Mouse (Mus musculus): ENCODE results near the gene Ppia. TPM values are rescaled to one million over a fixed set of nuclear protein-coding genes. Genes with fewer than 3 reads are reported as not detected.
"Not testable (repeated sequence)": the region's sequence is repeated elsewhere in the genome, so short reads cannot be mapped to it uniquely, and the experiment has no call there.

The Ppia gene
- total and polyA plus RNA-seq, 3 experiments, result 5,764 to 9,428 (median 8,867) TPM

- Histone ChIP-seq H3K27ac (ENCODE audit: insufficient read depth, low read depth) (no peak overlapping the region), H3K4me3 (replicated peaks in 1 of 3; ENCODE audit: low read depth in 2 of 3, low read length in 2 of 3, poor library complexity in 1 of 3) (peak overlapping the region in 1 of 3 experiments; percentile 1), H3K36me3 (replicated peaks in 1 of 2; ENCODE audit: control insufficient read depth in 1 of 2, insufficient read depth in 1 of 2, low read length in 1 of 2) (peaks cover 31 to 44% of the 10 kb centered on the region in 2 experiments), H3K79me2 (replicated peaks; ENCODE audit: control insufficient read depth, extremely low read depth, insufficient read depth, poor library complexity, severe bottlenecking) (peaks cover 34% of the 10 kb centered on the region), H3K4me1 (ENCODE audit: control insufficient read depth in 1 of 2, insufficient read depth in 2 of 2) (peaks cover 5 to 34% of the 10 kb centered on the region in 2 experiments; a peak in 3 of 4 replicates), H3K27me3 (replicated peaks) (no peaks in the 10 kb centered on the region), H3K4me2 (ENCODE audit: insufficient read depth, low read depth, poor library complexity, severe bottlenecking) (peak overlapping the region; percentile 82), H3K9me3 (replicated peaks; ENCODE audit: low read length) (no peaks in the 10 kb centered on the region), H3K9ac (ENCODE audit: insufficient read depth, low read depth) (peak overlapping the region; percentile 35; the same call in 1 of the 2 replicates)
- in situ Hi-C loops (cut with MboI; ENCODE audit: low pct_ligation_motif_present, low pct_unique_long_range_greater_than_20kb, low sequenced_read_pairs), result no loop called here
- TF ChIP-seq POLR2AphosphoS2 (IDR thresholded peaks at IDR 0.05; ENCODE audit: low read depth, low read length), result no peak
- TF ChIP-seq MXI1 (IDR thresholded peaks at IDR 0.05; ENCODE audit: low read depth, low read length), result no peak
- TF ChIP-seq JUND (conservative IDR thresholded peaks at IDR 0.05; ENCODE audit: low read depth, low read length), result no peak
- no peak for TF ChIP-seq EP300 (IDR thresholded peaks at IDR 0.05; ENCODE audit: low read length)
- no peak for TF ChIP-seq TCF12 (IDR thresholded peaks at IDR 0.05; ENCODE audit: low read depth, low read length)
- no peak for TF ChIP-seq ELF1 (IDR thresholded peaks at IDR 0.05; ENCODE audit: low read depth, low read length)
- no peak for TF ChIP-seq MYC (IDR thresholded peaks at IDR 0.05; ENCODE audit: low read depth, low read length)
- no peak for TF ChIP-seq MAFK (IDR thresholded peaks at IDR 0.05; ENCODE audit: insufficient replicate concordance, low read length)
- TF ChIP-seq NELFE (IDR thresholded peaks at IDR 0.05; ENCODE audit: low read depth, low read length), result 0 out of 2 replicates have a peak, but pooled peaks have one; percentile 22
- TF ChIP-seq IRF4 (IDR thresholded peaks at IDR 0.05; ENCODE audit: low read depth, low read length), result no peak
- no peak for TF ChIP-seq ZNF384 (IDR thresholded peaks at IDR 0.05; ENCODE audit: low read depth, low read length)
- no peak for TF ChIP-seq UBTF (IDR thresholded peaks at IDR 0.05; ENCODE audit: low read depth, low read length)
- peak; percentile 55 for TF ChIP-seq ZMIZ1 (IDR thresholded peaks at IDR 0.05; ENCODE audit: low read depth, low read length)
- no peak for TF ChIP-seq CHD2 (IDR thresholded peaks at IDR 0.05; ENCODE audit: low read length)
- TF ChIP-seq KAT2A (IDR thresholded peaks at IDR 0.05; ENCODE audit: insufficient replicate concordance, low read length), result no peak
- TF ChIP-seq RAD21 (IDR thresholded peaks at IDR 0.05; ENCODE audit: low read depth, low read length), result no peak
- no peak for TF ChIP-seq NRF1 (IDR thresholded peaks at IDR 0.05; ENCODE audit: low read depth, low read length)
- no peak; the same call in 1 of the 2 replicates for TF ChIP-seq CHD1 (IDR thresholded peaks at IDR 0.05; ENCODE audit: low read depth, low read length)
- no peak for TF ChIP-seq ZC3H11A (IDR thresholded peaks at IDR 0.05; ENCODE audit: low read depth, low read length)
- peak; percentile 55; the same call in 1 of the 2 replicates for TF ChIP-seq SIN3A (IDR thresholded peaks at IDR 0.05; ENCODE audit: low read length)
- TF ChIP-seq RCOR1 (conservative IDR thresholded peaks at IDR 0.05; ENCODE audit: low read depth, low read length), result 0 out of 2 replicates have a peak, but pooled peaks have one; percentile 40
- no peak for TF ChIP-seq USF1 (IDR thresholded peaks at IDR 0.05; ENCODE audit: low read depth, low read length)
- TF ChIP-seq MAX (IDR thresholded peaks at IDR 0.05; ENCODE audit: low read length), result 0 out of 2 replicates have a peak, but pooled peaks have one; percentile 20
- no peak for TF ChIP-seq E2F4 (IDR thresholded peaks at IDR 0.05; ENCODE audit: insufficient replicate concordance, low read depth, low read length)
- dilution Hi-C loops (cut with MboI; ENCODE audit: extremely low pct_ligation_motif_present, extremely low pct_unique_long_range_greater_than_20kb, low sequenced_read_pairs), result no loop called here
- DNase-seq (ENCODE audit: extremely low read depth), result no peak
Observed at GRCm38 (mm10) chr11:6418751-6419150, 3.5 kb downstream of the Ppia start.

GRCm38 (mm10) chr11:6419156-6419555 lies 3.9 kb downstream of the Ppia start:
- H3K27ac ChIP-seq (ENCODE audit: insufficient read depth, low read depth); H3K4me3 ChIP-seq (replicated peaks in 1 of 3; ENCODE audit: low read depth in 2 of 3, low read length in 2 of 3, poor library complexity in 1 of 3); DNase-seq (ENCODE audit: extremely low read depth); in situ Hi-C loops (cut with MboI; ENCODE audit: low pct_ligation_motif_present, low pct_unique_long_range_greater_than_20kb, low sequenced_read_pairs); H3K27me3 ChIP-seq (replicated peaks); H3K9ac ChIP-seq (ENCODE audit: insufficient read depth, low read depth); H3K9me3 ChIP-seq (replicated peaks; ENCODE audit: low read length); dilution Hi-C loops (cut with MboI; ENCODE audit: extremely low pct_ligation_motif_present, extremely low pct_unique_long_range_greater_than_20kb, low sequenced_read_pairs): not testable (repeated sequence)
- peaks cover 34% of the 10 kb centered on the region for H3K79me2 ChIP-seq (replicated peaks; ENCODE audit: control insufficient read depth, extremely low read depth, insufficient read depth, poor library complexity, severe bottlenecking)
- peaks cover 31 to 44% of the 10 kb centered on the region in 2 experiments for H3K36me3 ChIP-seq (replicated peaks in 1 of 2; ENCODE audit: control insufficient read depth in 1 of 2, insufficient read depth in 1 of 2, low read length in 1 of 2)
- peak overlapping the region; percentile 82; the same call in 1 of the 2 replicates for H3K4me2 ChIP-seq (ENCODE audit: insufficient read depth, low read depth, poor library complexity, severe bottlenecking)
- H3K4me1 ChIP-seq (ENCODE audit: control insufficient read depth in 1 of 2, insufficient read depth in 2 of 2), result peaks cover 5 to 32% of the 10 kb centered on the region in 2 experiments; a peak in 3 of 4 replicates
